Mouse (Mus musculus): ENCODE measurements around the gene Ttc39a.

Ttc39a gene

GRCm38 (mm10) chr4:109456821-109457220 is 50.4 kb downstream of the Ttc39a start:
- no peak for DNase-seq (ENCODE audit: low read depth)

GRCm38 (mm10) chr4:109460421-109461179 is 54.2 kb downstream of the Ttc39a start:
- no peak for DNase-seq (ENCODE audit: low read depth)

- DNase-seq (ENCODE audit: low read depth), result no peak
Measured at GRCm38 (mm10) chr4:109463892-109464291, 57.5 kb downstream of the Ttc39a start.

GRCm38 (mm10) chr4:109467687-109468086 is 61.3 kb downstream of the Ttc39a start:
- no peak for DNase-seq (ENCODE audit: low read depth)

DNA sequence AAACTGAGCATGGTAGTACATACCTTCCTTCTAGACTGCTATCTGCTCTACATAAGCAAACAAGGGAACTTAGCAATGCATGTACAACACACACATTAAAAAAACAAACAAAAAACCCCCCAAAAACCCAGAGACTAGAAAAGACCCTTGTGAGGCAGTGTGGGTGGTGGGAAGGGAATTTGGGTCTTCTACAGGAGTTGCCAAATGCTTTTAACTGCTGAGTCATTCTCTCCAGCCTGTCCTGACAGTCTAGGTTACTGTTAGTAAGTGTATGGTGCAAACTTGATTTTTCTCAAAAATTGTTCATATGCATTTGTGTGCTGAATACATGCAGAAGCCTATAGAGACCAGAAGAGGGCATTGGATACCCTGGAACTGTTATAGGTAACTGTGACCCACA is 65.2 kb downstream of the Ttc39a start:
- no peak for DNase-seq (ENCODE audit: low read depth)

GRCm38 (mm10) chr4:109472566-109472965 is 66.1 kb downstream of the Ttc39a start:
- DNase-seq (ENCODE audit: low read depth), result no peak

- DNase-seq (ENCODE audit: low read depth), result peak; percentile 4
Measured at GRCm38 (mm10) chr4:109475078-109475477, 68.7 kb downstream of the Ttc39a start.

DNA sequence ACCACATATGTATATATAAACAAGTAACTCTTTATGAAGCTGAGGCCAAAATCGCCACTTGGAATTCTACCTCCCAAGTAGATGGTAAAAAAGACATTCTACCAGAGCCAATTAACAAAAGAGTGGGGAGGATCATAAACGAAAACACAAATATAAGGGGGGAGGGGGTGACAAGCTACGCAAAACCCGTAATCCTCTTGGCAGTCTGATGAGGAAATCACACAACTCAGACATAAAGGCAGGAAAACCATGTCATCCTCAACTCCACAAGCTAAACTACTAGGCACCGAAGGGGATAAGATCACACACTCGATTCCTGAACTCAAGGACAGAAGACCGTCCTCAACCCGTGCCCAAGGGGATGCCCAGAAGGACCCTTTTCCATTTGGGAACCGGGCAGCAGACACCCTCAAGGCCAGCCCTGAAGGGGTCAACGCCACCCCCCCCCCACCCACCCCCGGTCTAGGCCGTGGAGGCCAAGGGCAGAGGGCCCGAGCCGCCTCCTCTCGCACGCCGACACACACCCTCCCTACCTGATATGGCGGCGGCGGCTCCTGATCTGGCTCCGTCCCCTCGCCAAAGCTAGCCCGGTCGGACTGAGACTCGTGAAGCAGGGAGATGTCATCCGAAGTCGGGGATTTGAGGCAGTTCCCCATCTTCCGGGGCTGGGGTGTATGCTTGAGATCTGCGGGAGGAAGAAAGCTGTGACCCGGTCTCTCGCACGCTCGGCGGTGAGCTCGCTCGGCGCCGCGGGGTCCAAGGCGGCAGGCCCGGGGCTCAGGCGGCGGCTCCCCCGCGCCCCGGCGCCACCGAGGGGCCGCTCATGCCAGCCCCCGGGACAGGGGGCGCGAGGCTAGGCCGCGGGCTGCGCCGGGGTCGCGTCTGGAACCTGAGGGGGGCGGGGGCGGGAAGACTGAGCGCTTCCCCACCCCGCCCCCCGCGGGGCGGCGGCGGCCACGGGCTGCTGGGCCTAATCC is 69.4 kb downstream of the Ttc39a start:
- DNase-seq (ENCODE audit: low read depth), result peak; percentile 61

GRCm38 (mm10) chr4:109476554-109477014 is 70.2 kb downstream of the Ttc39a start:
- peak; percentile 72 for DNase-seq (ENCODE audit: low read depth)

DNA sequence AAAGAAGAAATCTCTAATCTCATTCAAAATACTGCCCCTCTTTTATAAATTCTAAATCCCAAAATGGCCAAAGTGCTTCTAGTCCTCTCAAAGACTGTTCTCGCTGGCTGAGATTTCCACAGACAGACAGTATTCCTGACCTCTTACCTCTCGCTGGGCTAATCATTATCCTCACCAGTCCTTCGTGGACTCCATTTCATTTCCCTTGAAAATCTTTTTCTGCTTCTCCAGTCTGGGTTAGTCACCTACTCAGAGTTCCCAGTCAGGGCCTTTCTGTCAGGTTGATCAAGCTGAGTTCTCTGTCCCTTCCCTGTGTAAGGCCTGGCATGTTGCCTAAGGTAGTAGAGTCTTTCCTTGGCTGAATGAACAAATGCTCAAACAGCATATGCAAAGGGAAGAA is 71.0 kb downstream of the Ttc39a start:
- peak; percentile 5 for DNase-seq (ENCODE audit: low read depth)

DNA sequence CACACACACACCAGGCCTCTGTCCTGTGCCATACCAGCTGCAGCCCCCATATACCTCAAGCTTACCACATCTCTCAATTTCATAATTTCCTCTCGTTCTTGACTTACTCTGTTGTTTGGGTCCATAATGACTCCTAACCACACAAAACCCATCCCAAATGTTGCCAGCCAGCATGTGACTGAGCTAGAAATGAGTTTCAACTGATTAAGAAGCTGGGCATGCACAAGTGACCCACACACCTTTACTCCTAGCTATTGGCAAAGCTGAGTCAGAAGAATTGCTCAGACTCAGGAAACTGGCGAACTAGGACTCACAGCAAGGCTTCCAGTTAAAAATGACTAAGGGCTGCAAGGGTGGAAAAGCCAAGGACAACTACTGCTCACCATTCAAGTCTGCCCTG is 75.0 kb downstream of the Ttc39a start:
- DNase-seq (ENCODE audit: low read depth), result no peak

DNA sequence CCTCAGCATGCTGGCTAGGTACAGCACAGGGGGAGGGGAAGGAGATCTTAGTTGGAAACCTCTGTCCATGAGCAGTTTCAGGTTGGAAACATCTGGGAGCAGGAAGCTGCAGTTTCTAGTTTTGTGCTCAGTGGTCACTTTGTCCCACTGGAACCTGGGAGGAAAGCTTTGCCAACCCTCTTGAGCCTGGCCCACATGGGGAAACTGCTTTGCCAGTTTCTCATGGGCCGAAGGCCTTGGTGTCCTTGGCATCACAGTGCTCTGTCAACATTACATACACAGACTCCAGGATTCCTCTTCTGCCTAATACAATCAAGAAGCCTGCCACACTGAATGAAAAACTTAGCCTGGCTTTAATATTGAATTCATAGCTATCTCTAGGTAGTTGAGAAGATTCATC is 76.3 kb downstream of the Ttc39a start:
- no peak for DNase-seq (ENCODE audit: low read depth)

DNA sequence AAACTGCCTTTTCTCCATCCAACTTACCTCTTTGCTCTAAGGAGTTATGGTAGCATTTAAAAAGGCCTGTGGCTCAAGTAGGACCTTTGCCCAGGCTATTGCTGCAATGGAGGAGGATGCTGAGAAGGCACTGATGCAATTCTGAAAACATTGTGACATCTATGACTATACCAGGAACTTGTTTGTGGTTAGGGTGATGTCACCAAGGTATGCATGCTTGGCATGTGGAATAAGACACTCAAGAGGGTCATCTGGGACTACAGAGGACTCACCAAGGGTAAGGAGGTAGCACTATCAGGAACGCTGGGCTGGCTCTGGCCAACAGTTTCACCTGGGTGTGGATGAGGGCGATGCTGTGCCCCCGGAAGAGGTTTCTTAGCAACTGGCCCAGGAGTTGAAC is 78.2 kb downstream of the Ttc39a start, which contains the start of gene Rnf11:
Rnf11 (minus strand) TSS at position 108 of the 400 bp plus-strand sequence.
- DNase-seq (ENCODE audit: low read depth), result no peak

DNA sequence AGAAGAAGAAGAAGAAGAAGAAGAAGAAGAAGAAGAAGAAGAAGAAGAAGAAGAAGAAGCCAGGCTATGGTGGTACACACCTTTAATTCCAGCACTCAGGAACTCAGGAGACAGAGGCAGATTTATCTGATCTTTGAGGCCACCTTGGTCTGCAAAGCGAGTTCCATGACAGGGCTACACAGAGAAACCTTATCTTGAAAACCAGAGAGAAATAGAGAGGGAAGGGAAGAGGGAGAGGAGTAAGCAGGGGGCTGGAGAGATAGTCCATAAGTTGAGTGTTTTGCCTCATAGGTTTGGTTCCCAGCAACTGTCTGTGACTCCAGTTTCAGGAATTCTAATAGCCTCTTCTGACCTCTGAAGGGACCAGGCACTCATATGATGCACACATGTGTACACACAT is 82.4 kb downstream of the Ttc39a start:
- DNase-seq (ENCODE audit: low read depth), result no peak

DNA sequence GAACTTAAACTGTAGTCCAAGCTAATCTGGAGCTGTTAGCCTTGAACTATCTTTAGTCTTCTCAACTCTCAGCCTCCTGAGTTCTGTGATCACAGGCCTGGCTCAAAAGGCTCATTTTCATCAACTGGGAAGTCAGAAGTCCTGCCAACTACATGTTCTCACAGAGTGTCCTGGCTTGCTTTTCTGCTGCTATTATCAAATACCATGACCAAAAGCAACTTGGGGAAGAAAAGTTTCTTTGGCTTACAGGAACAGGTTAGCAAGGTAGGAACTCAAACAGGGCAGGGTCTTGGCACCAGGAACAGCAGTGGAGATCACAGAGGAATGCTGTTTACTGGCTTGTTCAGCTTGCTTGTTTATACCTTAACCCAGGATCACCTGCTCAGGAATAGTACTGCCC is 87.2 kb downstream of the Ttc39a start:
- no peak for DNase-seq (ENCODE audit: low read depth)
